Mouse (Mus musculus) gastrocnemius, adult 8-10 months (tissue): ENCODE results near the gene Pycr2. TPM values are rescaled to one million over a fixed set of nuclear protein-coding genes. Genes with fewer than 3 reads are reported as not detected.
"Not testable (repeated sequence)": the region's sequence is repeated elsewhere in the genome, so short reads cannot be mapped to it uniquely, and the experiment has no call there.

Source experiments
- DNase-seq, 2 experiments: peaks; one replicate each; pipeline ENCODE4 v3.0.0; 2022; ENCODE audit warnings: low spot score in 2 of 2
- total RNA-seq, 4 experiments: library from RNA; stranded (reverse); gene quantifications; 2 replicates each; pipeline ENCODE4 v1.2.4; 2022

Gene Pycr2
- 10 to 100 TPM in 3 of 4 experiments, 1 to 10 TPM in 1; 9.3 to 11.4 (median 10.8) TPM for total RNA-seq

- peak; percentile 86 to 89 for DNase-seq
Measured at GRCm38 (mm10) chr1:180904039-180904814, at the start of gene Pycr2. Gene Pycr2, plus strand, starts transcription at chr1:180904293.

GRCm38 (mm10) chr1:180858763-180859162, 45.3 kb upstream of the Pycr2 start:
- no peak for DNase-seq

- DNase-seq: no peak
Measured at GRCm38 (mm10) chr1:180860030-180860429, 44.1 kb upstream of the Pycr2 start.

DNA sequence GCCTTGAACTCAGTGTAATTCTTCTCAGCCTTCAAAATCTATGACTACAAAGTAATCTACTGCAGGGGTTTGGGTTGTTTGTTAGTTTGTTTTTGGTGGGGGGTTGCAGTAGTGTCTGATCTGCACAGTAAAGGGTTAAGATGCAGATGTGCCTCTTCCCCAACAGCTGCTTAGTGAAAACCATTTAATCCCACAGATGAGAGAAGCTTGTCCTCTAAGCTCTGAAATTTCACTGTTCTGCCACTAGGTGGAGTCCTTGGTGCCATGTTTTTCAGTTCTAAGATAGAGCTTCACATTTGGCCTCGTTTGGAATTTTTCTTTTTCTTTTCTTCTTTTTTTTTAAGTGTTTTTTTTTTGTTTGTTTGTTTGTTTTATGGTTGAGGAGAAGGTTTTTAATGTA, 40.5 kb upstream of the Pycr2 start:
- no peak for DNase-seq

- DNase-seq: no peak
Measured at GRCm38 (mm10) chr1:180866001-180866400, 38.1 kb upstream of the Pycr2 start.

- peak; percentile 28 to 29 for DNase-seq
Measured at GRCm38 (mm10) chr1:180870122-180870650, 33.9 kb upstream of the Pycr2 start.

DNA sequence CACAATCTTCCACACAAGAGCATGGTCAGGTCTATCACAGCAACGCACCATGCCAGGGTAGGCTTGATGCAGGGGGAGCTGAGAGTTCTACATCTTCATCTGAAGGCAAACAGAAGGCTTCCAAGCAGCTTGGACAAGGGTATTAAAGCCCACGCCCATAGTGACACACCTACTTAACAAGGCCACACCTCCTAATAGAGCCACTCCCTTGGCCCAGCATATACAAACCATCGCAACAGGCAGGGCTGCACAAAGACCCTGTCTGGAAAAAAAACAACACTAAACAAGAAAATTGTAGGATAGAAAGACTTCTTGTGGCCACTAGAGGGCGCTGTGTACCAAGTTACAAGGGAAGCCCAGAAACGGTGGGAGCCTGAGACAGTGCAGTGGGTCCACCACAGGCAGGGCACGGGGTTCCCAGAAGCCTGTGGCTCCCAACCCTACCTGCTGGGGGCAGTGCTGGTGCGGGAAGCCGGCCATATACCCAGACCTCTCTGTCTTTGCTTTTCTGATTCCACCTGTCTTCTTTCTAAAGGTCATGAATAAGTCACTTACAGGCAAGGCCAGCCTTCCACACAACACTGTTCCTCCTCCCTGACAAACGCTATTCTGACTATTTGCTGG, 30.1 kb upstream of the Pycr2 start:
- no peak for DNase-seq

DNA sequence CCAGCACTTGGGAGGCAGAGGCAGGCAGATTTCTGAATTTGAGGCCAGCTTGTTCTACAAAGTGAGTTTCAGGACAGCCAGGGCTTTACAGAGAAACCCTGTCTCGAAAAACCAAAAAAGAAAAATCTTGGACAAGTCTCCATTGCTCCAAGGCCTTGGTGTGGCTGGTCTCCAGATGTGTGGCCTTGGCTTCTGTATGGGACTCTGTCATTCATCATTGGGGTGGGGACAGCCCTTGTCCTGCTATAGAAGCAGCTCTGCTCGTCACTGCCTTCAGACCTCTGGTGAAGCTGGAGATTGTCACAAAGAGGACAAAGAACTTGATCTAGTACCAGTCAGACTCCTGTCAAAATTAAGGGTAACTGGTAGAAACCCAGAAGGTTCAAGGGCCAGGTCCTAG, 29.5 kb upstream of the Pycr2 start:
- no peak for DNase-seq

GRCm38 (mm10) chr1:180875126-180875525, 29.0 kb upstream of the Pycr2 start:
- no peak for DNase-seq

GRCm38 (mm10) chr1:180877466-180877865, 26.6 kb upstream of the Pycr2 start:
- DNase-seq: no peak

DNA sequence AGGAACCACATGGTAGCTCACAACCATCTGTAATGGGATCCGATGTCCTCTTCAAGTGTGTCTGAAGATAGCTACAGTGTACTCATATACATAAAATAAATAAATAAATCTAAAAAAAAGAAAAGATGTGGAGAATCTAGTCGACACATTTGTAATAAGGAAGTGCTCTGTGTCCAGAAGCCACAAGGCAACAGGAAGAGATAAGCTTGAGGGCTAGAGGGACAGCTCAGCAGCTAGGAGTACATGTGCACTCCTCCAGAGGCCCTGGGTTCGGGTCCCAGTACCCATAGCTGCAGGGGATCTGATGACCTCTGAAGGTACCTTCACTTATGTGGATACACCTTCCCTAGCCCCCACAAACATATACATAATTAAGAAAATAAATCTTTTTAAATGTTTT, 22.3 kb upstream of the Pycr2 start:
- no peak for DNase-seq

DNA sequence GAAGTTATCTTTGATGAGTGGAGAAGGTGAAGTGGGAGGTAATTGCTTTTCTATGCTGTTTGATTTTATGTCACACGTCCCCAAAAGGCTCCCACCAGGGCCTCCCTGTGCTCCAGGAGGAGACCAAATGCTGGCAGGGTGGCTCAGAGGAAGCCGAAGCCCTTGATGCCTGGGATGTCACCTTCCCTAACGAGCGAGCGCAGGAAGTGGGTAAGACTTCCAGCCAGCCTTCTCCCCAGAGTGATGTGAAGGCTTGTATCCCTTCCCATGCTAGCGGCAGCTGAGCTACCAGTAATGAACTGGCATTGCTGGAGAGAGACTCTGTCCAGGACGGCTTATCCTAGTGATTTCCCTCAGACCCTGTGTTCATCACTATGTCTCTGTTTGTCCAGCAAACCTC, 20.4 kb upstream of the Pycr2 start:
- no peak for DNase-seq

- no peak for DNase-seq
Measured at GRCm38 (mm10) chr1:180884484-180884883, 19.6 kb upstream of the Pycr2 start.

- DNase-seq: peak; percentile 82 to 85
Measured at GRCm38 (mm10) chr1:180888556-180889042, 15.5 kb upstream of the Pycr2 start.

DNA sequence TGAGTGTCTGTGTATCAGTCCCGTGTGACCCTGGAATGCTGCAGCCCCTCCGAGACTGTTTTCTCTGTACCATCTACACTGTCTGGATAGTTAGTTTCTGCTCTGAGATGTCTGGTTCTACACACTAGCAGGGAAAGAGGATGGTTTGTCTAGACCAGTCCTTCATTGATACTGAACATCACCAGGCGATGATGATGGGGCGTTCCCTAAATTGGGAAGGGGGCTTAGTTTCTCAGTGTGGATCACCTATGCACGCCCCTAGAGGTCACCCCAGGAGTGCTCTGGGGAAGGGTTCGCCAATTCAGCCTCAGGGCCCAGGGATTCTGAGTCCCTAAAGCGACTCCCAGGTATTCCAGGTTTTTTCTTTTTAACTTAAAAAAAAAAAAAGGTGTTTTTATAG, 14.9 kb upstream of the Pycr2 start:
- DNase-seq: no peak

DNA sequence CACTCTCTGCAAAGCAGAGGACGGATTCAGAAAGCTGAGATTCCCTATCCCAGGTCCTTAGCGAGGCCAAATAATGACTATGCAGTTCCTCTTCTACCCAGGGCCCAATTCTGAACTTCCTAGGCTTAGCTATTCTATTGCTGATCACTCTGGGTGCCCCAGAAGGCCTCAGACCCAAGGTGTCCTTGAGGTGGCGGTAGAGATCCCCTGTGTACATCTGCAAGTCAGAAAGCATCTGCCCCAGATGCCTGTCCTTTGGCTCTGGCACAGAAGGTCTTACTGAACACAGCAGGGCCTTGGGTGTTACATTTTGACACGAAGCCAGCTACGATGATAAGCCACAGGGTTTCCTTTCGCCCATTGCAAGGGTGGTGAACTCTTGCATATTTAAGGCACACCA, 14.3 kb upstream of the Pycr2 start:
- DNase-seq: no peak

- no peak for DNase-seq
Measured at GRCm38 (mm10) chr1:180892808-180893207, 11.3 kb upstream of the Pycr2 start, which contains the start of gene Lefty2. Gene Lefty2, plus strand, starts transcription at chr1:180893108.

DNA sequence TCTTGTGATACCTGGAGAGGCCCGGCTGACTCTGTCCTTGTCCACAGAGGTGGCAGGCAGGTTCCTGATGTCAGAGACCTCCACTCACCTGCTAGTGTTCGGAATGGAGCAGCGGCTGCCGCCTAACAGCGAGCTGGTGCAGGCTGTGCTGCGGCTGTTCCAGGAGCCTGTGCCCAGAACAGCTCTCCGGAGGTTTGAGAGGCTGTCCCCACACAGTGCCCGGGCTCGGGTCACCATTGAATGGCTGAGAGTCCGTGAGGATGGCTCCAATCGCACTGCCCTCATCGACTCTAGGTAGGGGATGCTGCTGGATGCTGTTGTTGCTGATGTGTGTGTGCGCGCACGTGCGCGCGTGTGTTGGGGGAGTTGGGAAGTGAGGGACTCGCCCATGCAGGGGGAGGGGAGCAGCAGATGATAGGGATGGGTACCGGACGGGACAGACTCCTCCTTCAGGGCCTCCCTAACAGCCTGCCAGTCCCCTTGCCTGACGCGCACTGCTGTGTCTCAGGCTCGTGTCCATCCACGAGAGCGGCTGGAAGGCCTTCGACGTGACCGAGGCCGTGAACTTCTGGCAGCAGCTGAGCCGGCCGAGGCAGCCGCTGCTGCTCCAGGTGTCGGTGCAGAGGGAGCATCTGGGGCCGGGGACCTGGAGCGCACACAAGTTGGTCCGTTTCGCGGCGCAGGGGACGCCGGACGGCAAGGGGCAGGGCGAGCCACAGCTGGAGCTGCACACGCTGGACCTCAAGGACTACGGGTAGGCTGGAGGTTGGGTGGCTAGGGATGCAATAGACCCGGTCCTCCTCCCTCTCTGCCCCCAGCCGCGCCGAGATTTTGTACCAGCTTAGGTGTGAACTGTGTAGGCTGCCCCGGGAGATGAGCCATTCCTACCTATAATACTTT, 9.8 kb upstream of the Pycr2 start:
- DNase-seq: not testable (repeated sequence)

GRCm38 (mm10) chr1:180901107-180901506, 3.0 kb upstream of the Pycr2 start:
- no peak for DNase-seq

DNA sequence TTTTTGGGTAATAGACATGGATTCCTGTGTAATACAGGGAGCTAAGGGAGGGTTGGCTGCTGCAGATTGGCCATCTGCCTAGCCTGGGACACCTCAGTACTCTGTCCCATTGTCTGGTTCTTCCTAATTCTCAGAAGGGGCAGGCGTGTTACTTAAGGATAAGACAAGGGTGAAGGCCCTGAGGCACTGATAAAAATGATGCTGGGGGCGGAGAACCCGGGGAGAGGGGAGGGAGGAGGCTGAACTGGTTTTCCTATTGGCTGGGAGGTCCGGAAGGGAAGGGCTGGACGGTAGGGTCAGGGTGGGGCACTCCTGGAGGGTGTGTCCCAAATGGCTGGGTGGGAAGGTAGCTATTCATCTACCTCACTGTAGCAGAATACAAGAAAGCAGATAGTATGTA, 1.2 kb upstream of the Pycr2 start:
- no peak for DNase-seq

GRCm38 (mm10) chr1:180903666-180904038, 441 bp upstream of the Pycr2 start:
- no peak for DNase-seq

- no peak for DNase-seq
Measured at GRCm38 (mm10) chr1:180904815-180905080, 655 bp downstream of the Pycr2 start.
